Mouse (Mus musculus) B cell, adult 2 months (primary cell): ENCODE measurements around the gene Gucy2c.
"Not testable (repeated sequence)": the region's sequence is repeated elsewhere in the genome, so short reads cannot be mapped to it uniquely, and the experiment has no call there.

ENCODE experiments used
- DNase-seq, 2 experiments: peaks; one replicate each; pipeline ENCODE4 v3.0.0; 2022

Gucy2c gene

DNA sequence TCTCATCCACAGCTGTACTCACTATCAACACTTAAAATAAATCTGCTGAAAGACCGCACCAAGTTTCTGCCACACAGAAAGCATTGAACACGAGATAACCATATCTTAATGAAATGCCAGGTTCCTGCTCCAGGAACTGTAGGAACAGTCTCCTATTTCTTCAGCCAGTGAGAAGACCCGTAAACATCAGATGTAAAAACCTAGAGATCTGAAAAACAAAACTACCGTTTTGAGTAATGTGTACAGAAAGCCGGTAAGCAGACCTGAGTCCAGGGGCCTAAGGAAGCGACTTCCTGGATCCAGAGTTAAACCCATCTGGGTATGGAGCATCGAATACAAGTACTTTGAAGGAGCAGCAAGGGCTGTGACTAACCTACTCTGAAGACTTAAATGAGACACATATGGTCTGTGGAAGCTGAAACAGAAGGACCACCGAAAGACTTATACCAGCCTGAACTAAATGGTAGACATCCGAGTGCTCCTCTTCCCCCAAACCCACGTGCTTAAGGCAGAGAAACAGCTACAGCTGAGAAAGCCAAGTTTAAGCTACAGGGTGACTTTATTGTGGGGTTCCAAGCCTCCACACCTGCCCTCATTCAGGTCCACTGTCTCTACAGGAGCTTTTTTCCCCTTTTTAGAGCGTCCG lies 21.7 kb upstream of the Gucy2c start:
- DNase-seq = no peak

DNA sequence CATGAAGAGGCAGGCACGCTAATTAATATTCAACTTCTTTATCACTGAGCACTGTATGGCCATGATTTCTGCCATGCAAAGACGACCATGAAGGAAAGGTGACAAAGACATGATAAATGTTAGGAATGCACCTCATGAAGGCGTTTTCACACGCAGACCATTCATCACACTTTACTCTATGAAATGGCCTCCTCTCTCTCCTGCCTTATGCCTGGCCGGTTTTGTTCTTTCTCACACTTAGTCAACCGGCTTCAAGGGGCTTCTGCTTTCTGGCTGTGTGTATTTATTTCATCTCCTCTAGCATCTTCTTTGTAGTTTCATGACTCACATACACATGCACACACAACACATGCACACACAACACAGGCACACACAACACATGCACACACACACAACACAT lies 19.7 kb upstream of the Gucy2c start:
- DNase-seq = no peak

DNA sequence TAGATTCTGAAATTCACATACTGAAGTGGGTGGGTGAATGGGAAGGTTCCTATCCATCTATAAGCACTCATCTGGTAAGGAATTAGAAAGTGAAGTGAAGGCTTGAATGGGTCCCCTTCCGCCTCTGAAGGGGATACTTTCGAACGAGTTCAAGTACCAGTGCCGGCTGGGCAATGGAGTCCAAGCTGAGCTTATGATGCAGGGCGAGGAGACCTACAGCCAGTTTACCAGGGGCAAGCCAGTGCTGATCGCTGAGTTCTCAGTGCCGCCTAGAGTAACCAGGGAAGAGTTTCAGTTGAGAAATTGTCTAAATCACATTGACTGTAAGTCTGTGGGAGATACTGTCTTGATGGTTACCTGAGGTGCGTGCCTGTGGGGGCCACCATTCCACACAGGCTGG lies 19.1 kb upstream of the Gucy2c start:
- no peak for DNase-seq

DNA sequence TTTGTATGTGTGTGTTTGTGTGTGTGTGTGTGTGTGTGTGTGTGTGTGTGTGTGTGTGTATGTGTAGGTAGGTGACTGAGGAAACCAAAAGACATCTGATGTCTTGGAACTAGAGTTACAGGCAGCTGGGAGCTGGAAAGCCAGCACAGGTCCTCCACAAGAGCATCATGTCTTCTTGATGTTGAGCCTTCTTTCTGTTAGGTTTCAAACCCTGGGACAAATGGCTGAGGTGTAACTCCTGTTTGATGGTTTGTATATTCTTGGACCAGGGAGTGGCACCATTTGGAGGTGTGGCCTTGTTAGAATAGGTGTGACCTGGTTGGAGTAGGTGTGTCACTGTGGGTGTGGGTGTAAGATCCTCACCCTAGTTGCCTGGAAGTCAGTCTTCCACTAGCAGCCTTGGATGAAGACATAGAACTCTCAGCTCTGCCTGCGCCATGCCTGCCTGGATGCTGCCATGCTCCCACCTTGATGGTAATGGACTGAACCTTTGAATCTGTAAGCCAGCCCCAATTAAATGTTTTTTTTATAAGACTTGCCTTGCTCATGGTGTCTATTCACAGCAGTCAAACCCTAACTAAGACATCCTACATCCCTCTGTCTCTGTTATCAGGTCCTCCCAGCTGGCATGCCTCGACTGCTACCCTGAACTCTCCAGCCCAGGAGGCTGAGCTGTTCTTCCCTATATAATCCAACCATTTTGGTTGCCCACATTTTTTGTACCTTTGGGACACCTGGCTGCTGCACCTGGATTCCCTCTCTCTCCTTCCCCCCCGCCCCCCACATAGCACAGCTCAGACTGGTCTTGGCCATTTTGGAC lies 16.5 kb upstream of the Gucy2c start:
- DNase-seq = not testable (repeated sequence)

DNA sequence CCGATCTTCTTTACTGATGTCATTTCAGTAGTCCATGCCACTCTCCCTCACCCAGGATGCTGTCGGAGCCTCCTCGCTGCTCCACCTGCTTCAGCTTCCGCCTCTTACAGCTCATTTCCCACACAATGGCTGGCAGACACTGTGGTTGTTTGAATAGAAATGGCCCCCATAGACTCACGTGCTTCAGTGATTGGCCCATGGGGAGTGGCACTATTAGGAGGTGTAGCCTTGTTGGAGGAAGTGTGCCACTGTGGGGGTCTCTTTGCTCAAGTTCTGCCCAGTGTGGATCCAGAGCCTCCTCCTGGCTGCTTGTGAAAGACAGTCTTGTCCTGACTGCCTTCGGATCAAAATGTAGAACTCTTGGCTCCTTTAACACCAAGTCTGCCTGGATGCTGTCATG lies 14.3 kb upstream of the Gucy2c start:
- DNase-seq = no peak

DNA sequence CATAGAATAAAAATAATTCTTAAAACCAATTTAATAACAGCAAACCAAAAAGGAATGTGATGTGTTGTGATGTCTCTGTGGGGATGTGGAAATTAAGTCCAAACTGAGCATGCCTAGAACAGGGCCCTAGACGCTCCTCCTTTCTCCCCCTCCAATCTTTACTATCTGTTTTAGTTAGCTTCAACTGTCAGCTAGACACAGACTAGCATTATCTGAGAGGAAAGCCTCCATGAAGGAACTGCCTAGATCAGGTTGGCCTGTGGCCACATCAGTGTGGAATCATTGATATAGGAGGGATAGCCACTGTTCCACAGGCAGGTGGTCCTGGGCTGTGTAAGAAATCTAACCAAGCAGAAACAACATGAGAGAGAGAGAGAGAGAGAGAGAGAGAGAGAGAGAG lies 13.5 kb upstream of the Gucy2c start:
- DNase-seq = no peak

DNA sequence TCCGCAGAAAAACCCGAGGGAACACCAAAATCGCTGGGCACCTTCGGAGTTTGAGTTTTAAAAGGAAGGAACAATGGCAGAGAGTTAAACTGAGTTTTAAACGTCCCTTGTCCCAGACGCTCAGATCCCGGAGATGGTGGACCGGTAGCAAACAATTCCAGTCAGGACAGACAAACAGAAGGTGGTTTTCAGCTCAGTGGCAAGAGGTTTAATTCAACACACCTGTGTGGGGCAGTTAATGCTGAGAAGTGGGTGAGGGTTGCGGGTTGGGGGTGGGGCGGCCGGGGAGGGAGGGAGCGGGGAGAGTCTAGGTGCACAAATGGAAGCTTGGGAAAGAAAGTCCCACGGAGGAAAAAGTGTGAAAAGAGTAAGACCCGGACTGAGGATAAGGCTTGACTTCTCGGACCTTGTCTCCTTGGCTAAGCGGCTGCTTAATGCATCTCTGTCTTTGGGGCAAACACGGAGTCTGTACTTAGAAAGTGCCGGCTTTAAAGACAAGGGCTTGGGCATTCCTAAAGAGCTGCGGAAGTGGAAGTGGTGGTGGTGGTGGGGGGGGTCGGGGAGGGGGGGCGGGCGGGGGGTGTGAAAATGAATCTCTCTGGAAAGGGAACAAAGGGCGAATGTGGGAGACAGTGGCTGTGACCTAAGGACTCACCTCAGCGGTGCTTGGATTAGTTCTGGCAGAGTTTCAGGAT lies 12.4 kb upstream of the Gucy2c start:
- DNase-seq = no peak

DNA sequence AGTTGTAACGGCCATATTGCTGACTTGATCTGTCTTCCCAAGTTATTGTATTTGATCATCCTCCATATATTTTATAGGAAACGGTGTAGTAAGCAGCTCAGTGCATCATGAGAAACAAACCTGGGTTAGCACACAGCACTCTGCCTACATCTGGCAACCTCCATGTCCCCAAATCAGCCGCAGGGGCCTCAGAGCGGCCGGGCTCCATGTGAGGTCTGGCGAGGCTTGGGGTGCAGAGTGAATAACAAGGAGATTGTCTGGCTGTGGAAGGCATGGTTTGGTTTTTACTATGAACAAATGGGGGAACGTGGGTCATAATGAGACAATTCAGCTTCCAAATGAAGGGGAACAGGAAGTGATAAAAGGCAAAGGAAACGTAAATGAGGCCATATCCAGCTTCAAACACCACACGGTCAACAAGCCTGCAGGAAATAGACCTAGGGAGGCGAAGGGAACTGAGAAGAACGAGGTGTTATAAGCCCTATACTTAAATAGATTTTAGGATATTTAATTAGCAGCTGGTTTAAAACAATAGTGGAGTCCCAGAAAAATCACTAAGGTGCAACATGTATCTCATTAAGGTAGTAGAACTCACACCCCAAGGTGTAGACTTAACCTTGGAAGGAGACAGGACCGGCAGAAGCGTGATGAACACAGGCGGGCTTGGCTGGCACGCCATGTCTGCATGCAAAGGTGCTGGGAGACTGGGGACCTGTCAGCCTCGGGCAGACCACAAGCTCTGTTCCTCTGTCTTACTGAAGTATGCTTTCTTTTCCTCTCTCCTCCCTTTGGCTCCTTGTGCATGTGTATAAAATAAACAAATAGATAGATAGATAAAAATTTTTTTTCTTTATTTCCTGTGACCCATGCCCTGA lies 11.6 kb upstream of the Gucy2c start:
- DNase-seq = no peak

DNA sequence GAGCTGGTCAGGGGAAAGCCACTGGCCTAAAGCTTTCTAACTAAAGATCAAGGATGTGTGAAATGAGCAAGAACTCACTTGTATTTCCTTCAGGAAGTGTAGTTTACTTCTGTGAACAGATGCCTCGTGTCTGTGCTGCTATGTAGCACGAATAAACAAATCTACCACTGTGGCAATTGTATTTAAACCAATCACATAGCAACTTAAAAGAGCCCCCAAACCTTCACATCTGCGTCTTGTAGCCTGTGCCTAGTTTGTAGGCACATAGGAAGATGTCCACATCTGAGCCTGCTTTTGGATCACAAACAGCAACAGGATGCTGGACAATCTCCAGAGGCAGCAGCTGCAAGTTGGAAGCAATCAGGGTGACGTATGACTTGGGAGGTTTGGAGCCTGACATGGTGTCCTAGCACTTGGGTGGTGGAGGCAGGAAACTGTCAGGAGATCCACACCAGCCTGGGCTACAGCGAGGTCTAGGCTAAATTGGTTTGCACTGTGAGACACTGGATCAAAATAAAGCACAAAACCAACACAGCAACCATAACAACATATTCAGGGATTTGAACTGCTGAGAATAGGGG lies 7.9 kb upstream of the Gucy2c start:
- no peak for DNase-seq

DNA sequence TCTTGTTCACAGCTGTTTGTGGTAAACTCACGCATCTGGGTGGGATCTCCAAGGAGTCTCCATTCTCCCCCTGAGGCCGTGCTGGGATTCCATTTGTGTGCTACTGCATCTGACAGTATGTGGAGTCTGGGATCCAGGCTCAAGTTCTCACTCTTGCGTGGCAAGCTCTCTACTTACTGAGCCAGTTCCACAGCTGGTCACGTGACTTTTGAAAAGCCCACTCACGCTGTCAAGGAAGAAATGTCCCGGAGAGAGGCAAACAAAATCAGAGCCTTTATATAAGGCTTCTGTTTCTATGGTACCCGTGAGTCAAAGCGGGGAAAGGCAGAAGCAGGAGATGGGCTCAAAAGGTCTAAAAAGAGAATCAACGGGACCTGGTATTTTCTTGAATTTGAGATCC lies 1.2 kb upstream of the Gucy2c start:
- DNase-seq = no peak

DNA sequence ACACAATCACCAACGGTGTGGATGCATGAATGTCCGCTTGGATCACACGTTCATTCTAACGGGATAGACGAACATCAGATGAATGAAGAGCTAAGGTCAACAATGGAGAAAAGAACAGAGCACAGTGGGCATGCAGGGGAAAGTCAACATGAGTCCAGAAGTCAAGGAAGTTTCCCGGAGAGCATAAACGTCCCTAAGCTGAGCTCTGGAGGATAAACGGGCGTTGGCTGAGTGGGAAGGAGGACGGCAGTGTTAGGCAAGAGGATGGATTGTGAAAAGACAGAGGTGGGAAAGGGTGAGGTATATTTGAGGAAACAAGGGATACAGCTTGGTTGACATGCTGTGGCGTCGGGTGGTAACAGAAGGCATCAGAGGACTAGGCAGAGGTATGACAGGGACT lies 581 bp upstream of the Gucy2c start:
- DNase-seq = no peak

DNA sequence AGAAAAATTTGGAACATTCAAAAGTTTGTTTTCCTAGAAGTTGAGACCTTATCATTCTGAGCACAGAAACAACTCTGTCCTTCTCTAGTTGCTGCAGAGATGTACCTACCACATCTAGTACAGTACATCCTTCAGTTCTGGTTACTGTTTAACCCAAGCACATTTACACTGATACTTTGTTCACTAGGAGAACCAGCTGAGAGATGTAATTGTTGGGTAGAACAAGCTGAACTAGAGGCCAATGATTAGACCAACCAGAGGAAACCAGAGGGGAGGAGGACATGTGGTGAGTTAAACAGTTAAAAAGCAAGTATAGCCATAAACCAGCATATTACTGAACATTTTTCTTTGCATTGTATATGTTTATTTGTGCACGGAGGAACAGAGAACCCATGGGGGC lies 5.2 kb downstream of the Gucy2c start:
- DNase-seq = no peak

DNA sequence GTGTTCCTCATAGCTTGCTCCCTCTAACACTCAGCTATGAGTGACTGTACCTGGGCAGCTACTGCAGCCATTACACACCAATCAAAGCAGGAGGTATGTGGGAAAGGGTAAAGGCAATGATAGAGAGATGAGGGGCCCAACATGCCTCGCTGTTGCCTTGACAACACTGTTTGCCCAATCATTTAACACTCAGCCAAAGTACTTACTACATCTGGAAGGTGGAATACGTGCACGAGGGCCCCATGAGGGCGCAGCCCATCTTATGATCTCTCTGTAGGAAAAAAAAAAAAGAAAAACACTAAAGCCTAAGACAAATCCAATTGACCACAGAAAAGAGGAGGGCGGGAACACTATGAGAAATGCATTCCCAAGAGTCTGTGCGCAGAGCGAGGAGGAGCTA lies 11.7 kb downstream of the Gucy2c start:
- no peak for DNase-seq

DNA sequence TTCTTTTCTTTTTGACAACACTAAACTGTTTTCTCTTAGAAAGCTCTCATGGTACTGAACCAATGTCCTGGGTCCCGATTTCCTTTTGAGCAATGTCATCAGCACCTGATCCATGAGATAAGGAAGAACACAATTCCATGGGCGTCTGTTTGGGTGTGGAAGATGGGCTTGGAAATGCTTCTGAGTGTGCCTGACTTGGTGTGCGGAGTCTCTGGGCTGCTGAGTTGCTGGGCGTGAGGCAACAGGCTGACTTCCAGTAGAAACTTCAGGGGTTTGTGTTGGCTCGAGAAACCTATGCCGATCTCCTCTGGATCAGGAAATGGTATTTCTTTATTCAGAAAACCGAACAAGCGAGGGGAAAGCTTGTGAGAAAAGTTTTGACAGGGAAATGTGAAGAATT lies 12.4 kb downstream of the Gucy2c start:
- DNase-seq = no peak

DNA sequence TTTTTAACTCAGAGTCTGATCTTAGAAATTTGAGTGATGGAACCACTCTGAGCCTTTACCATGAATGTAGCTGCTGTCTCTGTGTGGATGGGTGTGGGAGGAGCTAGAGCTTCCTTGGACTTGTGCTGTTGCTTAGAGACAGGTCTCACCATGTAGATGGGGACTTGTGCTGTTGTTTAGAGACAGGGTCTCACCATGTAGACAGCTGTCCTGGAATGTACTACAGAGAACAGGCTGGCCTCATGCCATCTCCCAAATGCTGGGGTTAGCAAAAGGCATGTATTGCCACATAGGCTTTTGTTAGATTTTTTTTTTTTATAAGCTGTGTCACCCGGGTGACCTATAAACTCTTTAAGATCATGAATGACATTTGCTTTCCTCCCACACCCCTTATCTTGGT lies 17.7 kb downstream of the Gucy2c start:
- DNase-seq = no peak

DNA sequence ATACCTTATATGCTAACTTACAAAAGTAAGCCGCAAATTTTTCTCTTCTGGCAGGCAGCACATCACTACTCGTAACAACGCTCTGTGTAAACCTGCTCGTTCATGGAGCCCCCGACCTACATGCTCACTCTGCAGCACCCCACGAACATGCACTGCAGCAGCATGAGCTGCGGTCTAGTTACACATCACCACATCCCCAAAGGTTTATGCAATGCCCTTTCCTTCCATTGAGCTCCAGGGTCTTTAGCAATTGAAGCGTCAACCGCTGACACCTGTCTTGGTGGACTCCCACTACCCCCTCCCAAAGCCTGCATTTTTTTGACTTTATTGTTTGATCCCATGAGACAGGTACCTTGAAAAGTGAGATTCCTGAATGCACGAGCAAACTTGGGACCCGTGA lies 31.0 kb downstream of the Gucy2c start:
- no peak for DNase-seq

DNA sequence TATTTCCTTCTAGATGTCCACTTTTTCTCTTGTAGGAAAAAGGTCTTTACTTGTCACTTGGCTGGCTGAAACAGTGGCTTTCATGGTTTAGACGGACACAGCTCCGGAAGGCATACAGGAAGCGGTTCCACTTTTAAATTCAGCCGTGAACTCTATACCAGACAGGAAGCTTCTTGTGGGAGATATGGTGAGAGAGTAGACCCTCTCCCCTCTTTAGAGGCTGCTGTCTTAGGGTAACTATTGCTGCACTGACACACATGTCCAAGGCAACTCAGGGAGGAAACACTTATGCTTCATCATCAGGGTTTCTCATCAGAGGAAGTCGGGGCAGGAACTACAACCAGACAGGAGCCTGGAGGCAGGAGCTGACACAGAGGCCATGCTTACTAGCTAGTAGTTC lies 36.0 kb downstream of the Gucy2c start:
- DNase-seq = no peak

DNA sequence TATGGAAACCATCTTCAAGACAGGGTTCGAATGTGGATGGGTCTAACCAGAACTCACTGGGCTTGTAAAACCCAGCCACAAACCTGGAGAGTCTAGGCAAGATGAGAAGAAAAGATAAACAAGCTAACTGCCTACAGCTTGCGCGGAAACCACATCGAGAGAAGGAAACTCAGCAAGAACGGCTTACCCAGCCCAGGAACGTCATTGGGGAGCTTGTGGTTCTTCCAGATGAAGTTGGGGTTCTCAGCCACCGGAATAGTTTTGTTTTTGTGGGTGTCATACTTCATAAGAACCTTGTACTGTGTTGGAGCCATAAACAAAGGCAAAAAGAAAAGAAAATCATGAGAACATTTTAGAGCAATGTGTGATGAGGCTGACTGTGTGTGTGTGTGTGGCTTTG lies 37.8 kb downstream of the Gucy2c start:
- DNase-seq = no peak

DNA sequence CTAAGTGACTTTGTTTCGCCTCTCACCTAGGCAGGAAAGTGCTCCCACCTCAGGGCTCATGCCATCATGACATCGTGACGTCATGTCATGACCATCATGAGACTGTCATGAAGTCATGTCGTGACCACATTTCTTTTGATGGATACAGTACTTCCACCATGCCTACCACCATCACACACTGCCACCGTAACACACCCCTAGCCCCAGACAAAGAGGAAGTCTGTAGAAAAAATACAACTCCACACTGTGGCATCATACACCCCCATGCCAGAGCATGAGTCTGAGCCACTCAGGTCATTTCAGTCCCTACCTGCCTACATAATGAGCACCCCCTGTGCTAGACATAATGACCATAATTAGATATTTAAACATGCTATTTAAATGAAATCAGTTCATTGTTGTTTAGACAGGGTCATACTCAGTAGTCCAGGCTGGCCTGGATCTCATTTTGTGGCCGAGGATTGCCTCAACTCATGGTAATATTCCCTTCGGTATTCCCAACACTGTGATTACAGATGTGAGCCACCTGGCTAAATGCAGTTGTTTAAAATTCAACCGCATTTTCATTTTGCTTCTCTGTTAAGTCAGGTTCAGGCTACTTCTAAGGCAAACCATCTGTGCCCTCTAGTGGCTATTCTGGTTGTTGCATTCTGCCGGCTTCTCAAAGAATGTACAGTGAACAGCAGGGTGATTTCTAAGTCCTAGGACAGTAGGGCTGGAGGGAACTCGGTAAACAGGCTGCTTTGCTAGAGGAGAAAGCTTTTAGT lies 39.0 kb downstream of the Gucy2c start:
- peak; percentile 91 to 92 for DNase-seq

DNA sequence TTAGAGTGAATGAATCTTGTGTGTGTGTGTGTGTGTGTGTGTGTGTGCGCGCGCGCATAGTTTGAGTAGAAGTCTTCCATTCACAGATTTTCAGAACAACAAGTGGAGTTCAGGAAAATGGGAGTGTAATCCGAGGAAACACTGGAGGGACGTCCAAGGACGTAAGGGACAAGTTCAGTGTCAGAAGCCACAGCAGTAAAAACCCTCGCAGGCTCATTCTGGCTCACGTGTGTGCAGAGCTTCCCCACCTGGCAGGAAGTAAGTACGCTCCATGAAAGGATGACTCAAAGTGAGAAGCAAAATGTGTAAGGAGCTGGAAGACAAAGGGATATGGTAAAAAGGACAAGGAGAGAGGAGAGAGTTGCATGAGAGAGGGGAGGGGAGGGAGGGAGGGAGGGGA lies 40.3 kb downstream of the Gucy2c start:
- DNase-seq = no peak

DNA sequence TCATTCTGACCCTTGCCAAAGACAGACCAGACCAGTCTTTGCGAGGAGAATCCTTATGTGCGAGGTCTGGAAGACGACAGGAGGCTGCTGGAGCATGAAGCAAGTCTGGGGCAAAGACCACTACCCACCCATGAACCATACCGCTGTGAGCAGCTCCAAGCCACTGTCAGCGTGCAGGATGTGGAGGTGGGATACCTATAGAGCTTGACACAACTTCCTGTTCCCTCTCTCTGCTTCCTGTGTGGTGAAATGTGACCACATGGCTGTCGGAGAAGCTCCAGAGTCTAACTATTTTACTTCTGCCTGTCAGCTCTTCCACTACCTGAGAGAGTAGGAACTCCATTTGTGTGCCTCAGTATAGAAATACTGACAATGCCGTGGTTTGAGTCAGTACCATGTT lies 45.8 kb downstream of the Gucy2c start:
- peak; percentile 48 to 60 for DNase-seq

DNA sequence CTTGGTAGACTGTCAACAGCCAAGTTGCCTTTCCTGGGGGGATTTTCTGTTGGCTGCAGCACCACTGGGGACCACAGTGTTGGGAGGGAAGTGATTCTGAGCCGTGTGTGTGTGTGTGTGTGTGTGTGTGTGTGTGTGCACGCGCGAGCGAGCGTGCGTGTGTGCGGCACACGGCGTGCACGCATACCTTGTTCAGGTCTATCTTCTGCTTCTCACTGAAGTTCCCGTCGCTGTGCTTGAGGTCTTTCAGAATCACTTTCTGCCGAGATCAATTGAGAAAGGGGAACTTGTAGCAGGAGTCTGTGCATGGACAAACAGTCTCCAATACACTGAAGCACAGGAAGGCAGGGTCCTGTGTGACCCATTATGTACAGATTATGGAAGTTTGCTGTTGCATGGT lies 53.4 kb downstream of the Gucy2c start:
- DNase-seq = peak; percentile 68 to 69
